Mouse (Mus musculus) liver, embryonic 12.5 days (tissue): ENCODE measurements around the gene Phrf1. TPM values are rescaled to one million over a fixed set of nuclear protein-coding genes. Genes with fewer than 3 reads are reported as not detected.
A peak's percentile ranks its signal among the peaks of the same experiment; 100 is the strongest.
"Not testable (repeated sequence)": the region's sequence is repeated elsewhere in the genome, so short reads cannot be mapped to it uniquely, and the experiment has no call there.

Source experiments
- ATAC-seq: fragments of 200-750 bp; cut with Nextera tagmentation; 2 replicates; pipeline ENCODE4 v1.8.0; 2017; ENCODE audit warnings: moderate number of reproducible peaks, mild to moderate bottlenecking, moderate library complexity
- H3K27ac ChIP-seq: fragments of 300-500 bp; sonication (generic); 2 replicates; pipeline ENCODE4 v1.5.1; 2016; ENCODE audit warnings: mild to moderate bottlenecking
- H3K27me3 ChIP-seq: fragments of 300-500 bp; sonication (generic); replicated peaks from 2 replicates; pipeline ENCODE4 v1.6.1; 2016; ENCODE audit warnings: mild to moderate bottlenecking, moderate library complexity
- H3K36me3 ChIP-seq: fragments of 300-500 bp; sonication (generic); 2 replicates; pipeline ENCODE4 v1.6.1; 2016; ENCODE audit warnings: mild to moderate bottlenecking, moderate library complexity
- H3K4me1 ChIP-seq: fragments of 300-500 bp; sonication (generic); 2 replicates; pipeline ENCODE4 v1.6.1; 2016
- H3K4me2 ChIP-seq: fragments of 300-500 bp; sonication (generic); 2 replicates; pipeline ENCODE4 v1.6.1; 2016; ENCODE audit warnings: mild to moderate bottlenecking, moderate library complexity
- H3K4me3 ChIP-seq: fragments of 300-500 bp; sonication (generic); 2 replicates; pipeline ENCODE4 v1.5.1; 2016; ENCODE audit warnings: mild to moderate bottlenecking, moderate library complexity
- H3K9ac ChIP-seq: fragments of 300-500 bp; sonication (generic); 2 replicates; pipeline ENCODE4 v1.6.1; 2016; ENCODE audit warnings: mild to moderate bottlenecking, moderate library complexity
- H3K9me3 ChIP-seq: fragments of 300-500 bp; sonication (generic); replicated peaks from 2 replicates; pipeline ENCODE4 v1.6.1; 2016; ENCODE audit warnings: mild to moderate bottlenecking, moderate library complexity
- WGBS: fragments of 180-500 bp; shearing (Covaris S2); methylation state at CpG from one replicate; pipeline ENCODE4 v1.1.7; 2016; ENCODE audit not compliant: insufficient replicate concordance; 5-methylcytosine and 5-hydroxymethylcytosine counted together
- polyA plus RNA-seq: library from polyadenylated mRNA; unstranded; fragments of >200 nt; fragmentation: Nextera tagmentation; extraction: Ambion mirVana; gene quantifications from 2 replicates; pipeline ENCODE4 v1.2.1, GENCODE M21; 2016

The Phrf1 gene
- polyA plus RNA-seq, 1 experiment from 2014 or later: 52.9 TPM

- peak overlapping the region; percentile 90 for H3K27ac ChIP-seq
- H3K4me2 ChIP-seq: peak overlapping the region; percentile 93
- peaks cover 36% of the 10 kb centered on the region for H3K36me3 ChIP-seq
- H3K27me3 ChIP-seq: no peaks in the 10 kb centered on the region
- H3K4me3 ChIP-seq: peak overlapping the region; percentile 73
- no peak for ATAC-seq
- peaks cover 59% of the 10 kb centered on the region for H3K4me1 ChIP-seq
- peak overlapping the region; percentile 71 for H3K9ac ChIP-seq
- 16% methylated on average over 8 of the region's 8 CpGs for WGBS
- H3K9me3 ChIP-seq: no peaks in the 10 kb centered on the region
These were observed 6.5 kb upstream of the Phrf1 start for GRCm38 (mm10) chr7:141222126-141222467.

- Histone ChIP-seq H3K27me3 (no peaks in the 10 kb centered on the region), H3K36me3 (peaks cover 30% of the 10 kb centered on the region), H3K9ac (peak overlapping the region; percentile 71), H3K27ac (peak overlapping the region; percentile 90), H3K4me1 (peaks cover 53% of the 10 kb centered on the region), H3K4me3 (no peak overlapping the region), H3K4me2 (peak overlapping the region; percentile 93), H3K9me3 (no peaks in the 10 kb centered on the region)
- no peak for ATAC-seq
- WGBS: 80% methylated on average over 4 of the region's 4 CpGs
These were observed 5.8 kb upstream of the Phrf1 start for GRCm38 (mm10) chr7:141222696-141223215.

GRCm38 (mm10) chr7:141226535-141226934, 2.0 kb upstream of the Phrf1 start:
- WGBS: 81% methylated on average over 6 of the region's 6 CpGs
- Histone ChIP-seq H3K9me3 (no peaks in the 10 kb centered on the region), H3K4me2 (no peak overlapping the region), H3K27ac (no peak overlapping the region), H3K4me3 (no peak overlapping the region), H3K36me3 (peaks cover 12% of the 10 kb centered on the region), H3K4me1 (peaks cover 44% of the 10 kb centered on the region), H3K9ac (no peak overlapping the region), H3K27me3 (no peaks in the 10 kb centered on the region)
- ATAC-seq: no peak

GRCm38 (mm10) chr7:141227796-141228195, 788 bp upstream of the Phrf1 start:
- H3K4me2 ChIP-seq: peak overlapping the region; percentile 87
- peak; percentile 2 for ATAC-seq
- peak overlapping the region; percentile 98 for H3K9ac ChIP-seq
- H3K4me1 ChIP-seq: peaks cover 41% of the 10 kb centered on the region
- no peak overlapping the region for H3K4me3 ChIP-seq
- no peaks in the 10 kb centered on the region for H3K9me3 ChIP-seq
- WGBS: 70% methylated on average over 4 of the region's 4 CpGs
- peak overlapping the region; percentile 90 for H3K27ac ChIP-seq
- H3K27me3 ChIP-seq: no peaks in the 10 kb centered on the region
- peaks cover 25% of the 10 kb centered on the region for H3K36me3 ChIP-seq

- peaks cover 44% of the 10 kb centered on the region for H3K36me3 ChIP-seq
- H3K4me2 ChIP-seq: peak overlapping the region; percentile 87
- ATAC-seq: no peak
- H3K9me3 ChIP-seq: no peaks in the 10 kb centered on the region
- H3K27me3 ChIP-seq: no peaks in the 10 kb centered on the region
- H3K4me1 ChIP-seq: peaks cover 36% of the 10 kb centered on the region
- H3K9ac ChIP-seq: peak overlapping the region; percentile 98
- peak overlapping the region; percentile 90 for H3K27ac ChIP-seq
- peak overlapping the region; percentile 97 for H3K4me3 ChIP-seq
- WGBS: 33% methylated on average over 6 of the region's 6 CpGs
These were observed 1.1 kb downstream of the Phrf1 start for GRCm38 (mm10) chr7:141229702-141230101.

- Histone ChIP-seq H3K36me3 (peaks cover 53% of the 10 kb centered on the region), H3K27ac (no peak overlapping the region)
These were observed 2.0 kb downstream of the Phrf1 start for GRCm38 (mm10) chr7:141230570-141230969.

GRCm38 (mm10) chr7:141231111-141231510, 2.5 kb downstream of the Phrf1 start:
- H3K27me3 ChIP-seq: no peaks in the 10 kb centered on the region
- H3K4me3 ChIP-seq: peak overlapping the region; percentile 97; the same call in 1 of the 2 replicates
- H3K4me1 ChIP-seq: peaks cover 36% of the 10 kb centered on the region
- WGBS: 88% methylated on average over 3 of the region's 3 CpGs
- H3K9me3 ChIP-seq: no peaks in the 10 kb centered on the region
- no peak overlapping the region for H3K27ac ChIP-seq
- peaks cover 58% of the 10 kb centered on the region for H3K36me3 ChIP-seq
- no peak overlapping the region for H3K4me2 ChIP-seq
- H3K9ac ChIP-seq: no peak overlapping the region
- ATAC-seq: no peak

More at GRCm38 (mm10) chr7:141230570-141230969, 2.0 kb downstream of the Phrf1 start:
- peak overlapping the region; percentile 98 for H3K9ac ChIP-seq
- H3K9me3 ChIP-seq: no peaks in the 10 kb centered on the region
- H3K4me1 ChIP-seq: peaks cover 36% of the 10 kb centered on the region
- no peaks in the 10 kb centered on the region for H3K27me3 ChIP-seq
- WGBS: 84% methylated on average over 4 of the region's 4 CpGs
- no peak for ATAC-seq
- H3K4me3 ChIP-seq: peak overlapping the region; percentile 97; the same call in 1 of the 2 replicates
- peak overlapping the region; percentile 87 for H3K4me2 ChIP-seq

GRCm38 (mm10) chr7:141231551-141231950, 3.0 kb downstream of the Phrf1 start:
- H3K4me1 ChIP-seq: peaks cover 36% of the 10 kb centered on the region
- no peak for ATAC-seq
- no peak overlapping the region for H3K4me2 ChIP-seq
- 90% methylated on average over 10 of the region's 10 CpGs for WGBS
- H3K4me3 ChIP-seq: no peak overlapping the region
- H3K36me3 ChIP-seq: peaks cover 62% of the 10 kb centered on the region
- H3K9ac ChIP-seq: no peak overlapping the region
- no peaks in the 10 kb centered on the region for H3K27me3 ChIP-seq
- H3K27ac ChIP-seq: no peak overlapping the region
- H3K9me3 ChIP-seq: no peaks in the 10 kb centered on the region

- not testable (repeated sequence) for ATAC-seq, H3K4me2 ChIP-seq
These were observed 21.9 kb downstream of the Phrf1 start for GRCm38 (mm10) chr7:141250486-141250885.

GRCm38 (mm10) chr7:141256159-141256558, 27.6 kb downstream of the Phrf1 start:
- Histone ChIP-seq H3K4me2 (no peak overlapping the region), H3K9me3 (no peaks in the 10 kb centered on the region), H3K27me3 (no peaks in the 10 kb centered on the region), H3K4me1 (no peaks in the 10 kb centered on the region), H3K9ac (no peak overlapping the region), H3K36me3 (peaks cover 98% of the 10 kb centered on the region), H3K27ac (no peak overlapping the region), H3K4me3 (no peak overlapping the region)
- no peak for ATAC-seq
- 80% methylated on average over 10 of the region's 10 CpGs for WGBS

More at GRCm38 (mm10) chr7:141250486-141250885, 21.9 kb downstream of the Phrf1 start:
- H3K36me3 ChIP-seq: peaks cover 98% of the 10 kb centered on the region
- H3K4me1 ChIP-seq, H3K27me3 ChIP-seq, H3K9ac ChIP-seq, H3K4me3 ChIP-seq, H3K27ac ChIP-seq, H3K9me3 ChIP-seq: not testable (repeated sequence)
- WGBS: 76% methylated on average over 4 of the region's 4 CpGs

GRCm38 (mm10) chr7:141261480-141261879, 32.9 kb downstream of the Phrf1 start:
- H3K4me1 ChIP-seq: peaks cover 27% of the 10 kb centered on the region
- 90% methylated on average over 3 of the region's 3 CpGs for WGBS
- H3K4me2 ChIP-seq: no peak overlapping the region
- no peaks in the 10 kb centered on the region for H3K9me3 ChIP-seq
- peaks cover 82% of the 10 kb centered on the region for H3K36me3 ChIP-seq
- H3K27me3 ChIP-seq: no peaks in the 10 kb centered on the region
- H3K9ac ChIP-seq: no peak overlapping the region
- ATAC-seq: no peak
- H3K27ac ChIP-seq: no peak overlapping the region
- no peak overlapping the region for H3K4me3 ChIP-seq

- Histone ChIP-seq H3K4me2 (no peak overlapping the region), H3K36me3 (peaks cover 60% of the 10 kb centered on the region), H3K27me3 (0 out of 2 replicates have a peak, but pooled peaks cover 2% of the 10 kb centered on the region), H3K27ac (no peak overlapping the region), H3K4me3 (no peak overlapping the region), H3K4me1 (peaks cover 33% of the 10 kb centered on the region), H3K9ac (no peak overlapping the region), H3K9me3 (no peaks in the 10 kb centered on the region)
- ATAC-seq: no peak
- 90% methylated on average over 13 of the region's 13 CpGs for WGBS
These were observed 35.1 kb downstream of the Phrf1 start for GRCm38 (mm10) chr7:141263640-141264039.
